Mouse (Mus musculus) heart, embryonic 11.5 days (tissue): ENCODE results near the gene Hoxb7. TPM values are rescaled to one million over a fixed set of nuclear protein-coding genes. Genes with fewer than 3 reads are reported as not detected.
A peak's percentile ranks its signal among the peaks of the same experiment; 100 is the strongest.

Experiments
- ATAC-seq: fragments of 200-750 bp; cut with Nextera tagmentation; replicated peaks from 2 replicates; pipeline ENCODE4 v1.8.0; 2017; ENCODE audit warnings: moderate library complexity; ENCODE audit not compliant: insufficient number of reproducible peaks, low FRiP score, low TSS enrichment
- H3K27ac ChIP-seq: fragments of 300-500 bp; sonication (generic); 2 replicates; pipeline ENCODE4 v1.5.1; 2014; ENCODE audit warnings: mild to moderate bottlenecking, low read depth, low read length
- H3K27me3 ChIP-seq: fragments of 300-500 bp; sonication (generic); 2 replicates; pipeline ENCODE4 v1.6.1; 2014; ENCODE audit warnings: mild to moderate bottlenecking, low read length, mixed read lengths; ENCODE audit not compliant: control insufficient read depth, insufficient read depth
- H3K36me3 ChIP-seq: fragments of 300-500 bp; sonication (generic); 2 replicates; pipeline ENCODE4 v1.6.1; 2014; ENCODE audit warnings: mild to moderate bottlenecking, low read length, moderate library complexity, mixed read lengths; ENCODE audit not compliant: control insufficient read depth, insufficient read depth
- H3K4me1 ChIP-seq: fragments of 300-500 bp; sonication (generic); 2 replicates; pipeline ENCODE4 v1.6.1; 2014; ENCODE audit warnings: low read length; ENCODE audit not compliant: control insufficient read depth, insufficient read depth
- H3K4me2 ChIP-seq: fragments of 300-500 bp; sonication (generic); 2 replicates; pipeline ENCODE4 v1.6.1; 2014; ENCODE audit warnings: mild to moderate bottlenecking, moderate library complexity
- H3K4me3 ChIP-seq: fragments of 300-500 bp; sonication (generic); 2 replicates; pipeline ENCODE4 v1.5.1; 2014; ENCODE audit warnings: low read depth, low read length
- H3K9ac ChIP-seq: fragments of 300-500 bp; sonication (generic); 2 replicates; pipeline ENCODE4 v1.6.1; 2014; ENCODE audit warnings: mild to moderate bottlenecking, low read depth, low read length, moderate library complexity
- H3K9me3 ChIP-seq: fragments of 300-500 bp; sonication (generic); replicated peaks from 2 replicates; pipeline ENCODE4 v1.6.1; 2016; ENCODE audit warnings: low read length; ENCODE audit not compliant: control insufficient read depth
- WGBS: fragments of 180-500 bp; shearing (Covaris S2); extraction: QIAGEN DNeasy Blood & Tissue Kit; methylation state at CpG from one replicate; pipeline ENCODE4 v1.1.7; 2014; ENCODE audit not compliant: insufficient replicate concordance; 5-methylcytosine and 5-hydroxymethylcytosine counted together
- polyA plus RNA-seq: library from polyadenylated mRNA; unstranded; fragments of >200 nt; fragmentation: Nextera tagmentation; extraction: Ambion mirVana; gene quantifications from 2 replicates; pipeline ENCODE4 v1.2.1, GENCODE M21; 2014

Hoxb7 gene
- polyA plus RNA-seq, 1 experiment from 2014 or later: 0.31 TPM

DNA sequence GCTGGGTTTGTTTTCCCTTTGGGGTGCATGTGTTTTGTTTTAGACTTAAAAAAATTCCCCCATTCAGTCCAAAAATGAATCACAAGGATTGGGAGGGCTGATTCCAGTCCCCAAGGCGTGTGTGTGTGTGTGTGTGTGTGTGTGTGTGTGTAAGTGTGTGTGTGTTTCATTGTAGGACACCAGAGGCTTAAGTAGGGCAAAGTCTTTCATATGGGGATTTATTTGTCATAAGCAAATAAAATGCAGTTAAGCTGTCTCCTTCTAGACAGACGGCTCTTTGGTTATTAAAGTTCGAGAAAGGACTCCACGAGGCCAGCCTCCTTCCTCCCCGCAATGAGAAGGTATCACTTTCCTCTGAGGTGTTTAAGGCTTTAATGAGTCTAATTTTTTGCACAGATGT, 35.4 kb downstream of the Hoxb7 start:
- WGBS: 25% methylated on average over 5 of the region's 5 CpGs
- Histone ChIP-seq H3K4me1 (peaks cover 7% of the 10 kb centered on the region), H3K27me3 (peaks cover 89% of the 10 kb centered on the region), H3K27ac (no peak overlapping the region), H3K9ac (no peak overlapping the region), H3K4me2 (0 out of 2 replicates have a peak overlapping the region, but pooled peaks have one; percentile 7), H3K4me3 (no peak overlapping the region), H3K9me3 (no peaks in the 10 kb centered on the region), H3K36me3 (no peaks in the 10 kb centered on the region)
- ATAC-seq: no peak

GRCm38 (mm10) chr11:96322738-96323137, 36.3 kb downstream of the Hoxb7 start:
- ATAC-seq: no peak
- Histone ChIP-seq H3K4me1 (peaks cover 7% of the 10 kb centered on the region), H3K9ac (no peak overlapping the region), H3K36me3 (no peaks in the 10 kb centered on the region), H3K27me3 (peaks cover 91% of the 10 kb centered on the region), H3K27ac (no peak overlapping the region), H3K4me3 (no peak overlapping the region), H3K9me3 (no peaks in the 10 kb centered on the region), H3K4me2 (no peak overlapping the region)
- 16% methylated on average over 6 of the region's 6 CpGs for WGBS

DNA sequence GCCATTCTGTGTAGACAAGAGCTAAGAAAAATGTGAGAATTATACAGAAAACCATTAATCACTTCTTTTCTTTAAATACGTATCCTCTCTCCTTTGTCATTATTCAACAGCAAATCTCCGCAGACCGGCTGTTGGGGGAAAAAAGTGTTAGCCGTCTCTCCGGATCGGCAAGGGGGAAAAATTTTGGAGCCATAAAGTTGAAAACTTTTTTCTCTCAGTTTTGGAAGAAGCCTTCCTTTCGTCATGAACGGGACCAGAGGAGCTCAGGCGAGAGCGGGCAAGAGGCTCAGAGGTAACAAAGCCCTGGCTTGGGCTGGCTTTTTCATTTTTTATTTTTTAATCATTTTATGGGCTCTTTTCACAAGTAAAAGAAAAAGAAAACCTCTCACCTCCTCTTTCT, 36.7 kb downstream of the Hoxb7 start, which contains the start of gene Hoxb3:
TSS of gene Hoxb3 (plus strand) at position 173 of the 400 bp plus-strand sequence.
- 21% methylated on average over 10 of the region's 10 CpGs for WGBS
- ATAC-seq: no peak
- peaks cover 7% of the 10 kb centered on the region for H3K4me1 ChIP-seq
- peaks cover 91% of the 10 kb centered on the region for H3K27me3 ChIP-seq
- H3K9ac ChIP-seq: peak within 1 kb of the TSS; percentile 34; the same call in 1 of the 2 replicates
- H3K36me3 ChIP-seq: no peaks in the 10 kb centered on the region
- no peak within 1 kb of the TSS; the same call in 1 of the 2 replicates for H3K27ac ChIP-seq
- H3K4me2 ChIP-seq: 0 out of 2 replicates have a peak within 1 kb of the TSS, but pooled peaks have one; percentile 7
- no peaks in the 10 kb centered on the region for H3K9me3 ChIP-seq
- no peak within 1 kb of the TSS for H3K4me3 ChIP-seq

- ATAC-seq: no peak
- Histone ChIP-seq H3K36me3 (no peaks in the 10 kb centered on the region), H3K27me3 (peaks cover 91% of the 10 kb centered on the region), H3K4me1 (peaks cover 3% of the 10 kb centered on the region; the same call in 1 of the 2 replicates), H3K9ac (no peak overlapping the region), H3K4me2 (no peak overlapping the region; the same call in 1 of the 2 replicates), H3K4me3 (no peak overlapping the region), H3K9me3 (no peaks in the 10 kb centered on the region), H3K27ac (no peak overlapping the region)
- 6% methylated on average over 5 of the region's 5 CpGs for WGBS
Observed at GRCm38 (mm10) chr11:96324125-96324524, 37.7 kb downstream of the Hoxb7 start.

- Histone ChIP-seq H3K4me2 (peak overlapping the region; percentile 14; the same call in 1 of the 2 replicates), H3K27me3 (peaks cover 90% of the 10 kb centered on the region), H3K4me1 (peaks cover 3% of the 10 kb centered on the region; the same call in 1 of the 2 replicates), H3K9me3 (no peaks in the 10 kb centered on the region), H3K9ac (no peak overlapping the region), H3K4me3 (no peak overlapping the region), H3K36me3 (no peaks in the 10 kb centered on the region), H3K27ac (no peak overlapping the region)
- no peak for ATAC-seq
- whole genome bisulfite sequencing: 6% methylated on average over 8 of the region's 8 CpGs
Observed at GRCm38 (mm10) chr11:96324965-96325364, 38.5 kb downstream of the Hoxb7 start.

DNA sequence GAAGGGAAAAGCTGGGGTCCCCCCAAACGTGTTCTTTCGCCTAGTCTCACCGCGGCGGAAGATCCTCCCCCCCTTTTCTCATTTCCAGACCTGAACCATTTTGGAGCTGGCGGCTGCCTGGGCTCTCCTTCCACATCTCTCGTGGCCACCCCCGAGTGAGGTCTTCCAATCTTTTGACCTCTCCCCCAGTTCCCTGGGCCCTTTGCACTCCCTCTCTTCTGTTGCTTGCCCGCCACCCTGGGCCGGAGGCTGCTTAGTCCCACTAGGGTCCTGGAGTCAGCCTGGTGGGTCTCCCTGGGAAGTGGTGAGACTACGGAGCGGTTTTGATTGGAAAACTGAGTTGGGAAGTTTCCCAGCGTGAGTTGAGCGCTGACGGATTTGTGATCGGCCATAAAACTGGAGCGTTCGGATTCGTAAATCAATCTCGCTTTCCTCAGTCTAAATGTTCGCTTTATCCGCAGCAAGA, 39.4 kb downstream of the Hoxb7 start:
- Histone ChIP-seq H3K4me2 (peak overlapping the region; percentile 42), H3K4me3 (peak overlapping the region; percentile 21), H3K4me1 (peaks cover 3% of the 10 kb centered on the region; the same call in 1 of the 2 replicates), H3K27ac (peak overlapping the region; percentile 18; the same call in 1 of the 2 replicates), H3K27me3 (peaks cover 92% of the 10 kb centered on the region), H3K9ac (0 out of 2 replicates have a peak overlapping the region, but pooled peaks have one; percentile 30), H3K36me3 (no peaks in the 10 kb centered on the region), H3K9me3 (no peaks in the 10 kb centered on the region)
- 6% methylated on average over 22 of the region's 22 CpGs for WGBS
- ATAC-seq: no peak

DNA sequence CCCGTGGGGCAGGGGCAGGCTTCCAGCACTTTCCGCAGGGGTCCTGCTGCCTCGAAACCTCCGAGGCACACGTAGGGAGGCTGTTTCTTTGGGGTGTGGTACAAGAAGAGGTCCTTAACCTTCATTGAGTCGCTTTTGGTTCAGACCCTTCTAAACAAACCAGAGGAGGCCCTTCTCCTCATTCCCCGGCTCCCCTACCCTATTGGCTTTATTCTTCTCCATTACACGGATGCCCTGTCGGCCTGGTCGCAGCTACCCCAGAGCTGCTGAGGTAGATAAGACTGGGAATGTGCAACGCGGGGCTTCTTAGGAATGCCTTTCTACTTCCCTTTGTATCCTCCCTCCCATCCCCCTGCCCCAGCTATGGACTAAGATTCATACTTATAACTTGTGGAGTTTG, 40.3 kb downstream of the Hoxb7 start:
- no peak overlapping the region for H3K4me3 ChIP-seq
- H3K4me1 ChIP-seq: peaks cover 3% of the 10 kb centered on the region; the same call in 1 of the 2 replicates
- WGBS: under 1% methylated on average over 12 of the region's 12 CpGs
- ATAC-seq: no peak
- 0 out of 2 replicates have a peak overlapping the region, but pooled peaks have one; percentile 2 for H3K9ac ChIP-seq
- H3K4me2 ChIP-seq: peak overlapping the region; percentile 29; the same call in 1 of the 2 replicates
- no peaks in the 10 kb centered on the region for H3K9me3 ChIP-seq
- H3K27ac ChIP-seq: peak overlapping the region; percentile 41; the same call in 1 of the 2 replicates
- peaks cover 93% of the 10 kb centered on the region for H3K27me3 ChIP-seq
- H3K36me3 ChIP-seq: no peaks in the 10 kb centered on the region

- Histone ChIP-seq H3K27me3 (peaks cover 93% of the 10 kb centered on the region), H3K9ac (no peak overlapping the region), H3K4me1 (peaks cover 3% of the 10 kb centered on the region; the same call in 1 of the 2 replicates), H3K36me3 (no peaks in the 10 kb centered on the region), H3K4me3 (no peak overlapping the region), H3K27ac (no peak overlapping the region), H3K9me3 (no peaks in the 10 kb centered on the region), H3K4me2 (0 out of 2 replicates have a peak overlapping the region, but pooled peaks have one; percentile 29)
- 6% methylated on average over 7 of the region's 7 CpGs for WGBS
- no peak for ATAC-seq
Observed at GRCm38 (mm10) chr11:96327122-96327521, 40.7 kb downstream of the Hoxb7 start.
